Mouse (Mus musculus) heart, postnatal 0 days (tissue): ENCODE measurements at regions not wholly inside any gene's neighbourhood (a gene's known extent, or its start where the extent isn't known, plus 50 kb on each side); places are given as distances from the start of the nearest gene placed in this dataset.

ENCODE experiments used
- CTCF ChIP-seq: IDR thresholded peaks from 2 replicates; pipeline ENCODE4 v1.5.1; 2016; ENCODE audit warnings: antibody characterized with exemption, control low read depth, low read depth
- EP300 ChIP-seq: IDR thresholded peaks from 2 replicates; pipeline ENCODE4 v1.6.1; 2016; ENCODE audit warnings: antibody characterized with exemption, low read depth

GRCm38 (mm10) chr10:46071220-46071619 is 493.6 kb downstream of the Hace1 start:
- TF ChIP-seq EP300 (no peak), CTCF (no peak)
